Mouse (Mus musculus) embryonic facial prominence, embryonic 15.5 days (tissue): ENCODE measurements around the gene Cald1. TPM values are rescaled to one million over a fixed set of nuclear protein-coding genes. Genes with fewer than 3 reads are reported as not detected.

Experiments used
- ATAC-seq: fragments of 200-750 bp; cut with Nextera tagmentation; 2 replicates; pipeline ENCODE4 v1.8.0; 2017; ENCODE audit warnings: low read depth, moderate TSS enrichment; ENCODE audit not compliant: insufficient number of reproducible peaks, low FRiP score, low TSS enrichment
- H3K27ac ChIP-seq: fragments of 300-500 bp; sonication (generic); replicated peaks from 2 replicates; pipeline ENCODE4 v1.5.1; 2015; ENCODE audit warnings: mild to moderate bottlenecking, inconsistent platforms
- H3K27me3 ChIP-seq: fragments of 300-500 bp; sonication (generic); 2 replicates; pipeline ENCODE4 v1.6.1; 2015; ENCODE audit warnings: inconsistent platforms
- H3K36me3 ChIP-seq: fragments of 300-500 bp; sonication (generic); 2 replicates; pipeline ENCODE4 v1.6.1; 2015; ENCODE audit warnings: mild to moderate bottlenecking, inconsistent platforms
- H3K4me1 ChIP-seq: fragments of 300-500 bp; sonication (generic); 2 replicates; pipeline ENCODE4 v1.6.1; 2015; ENCODE audit warnings: inconsistent platforms
- H3K4me2 ChIP-seq: fragments of 300-500 bp; sonication (generic); replicated peaks from 2 replicates; pipeline ENCODE4 v1.6.1; 2015; ENCODE audit warnings: mild to moderate bottlenecking, inconsistent platforms
- H3K4me3 ChIP-seq: fragments of 300-500 bp; sonication (generic); replicated peaks from 2 replicates; pipeline ENCODE4 v1.5.1; 2015; ENCODE audit warnings: mild to moderate bottlenecking, inconsistent platforms
- H3K9ac ChIP-seq: fragments of 300-500 bp; sonication (generic); 2 replicates; pipeline ENCODE4 v1.6.1; 2015; ENCODE audit warnings: inconsistent platforms
- H3K9me3 ChIP-seq: fragments of 300-500 bp; sonication (generic); replicated peaks from 2 replicates; pipeline ENCODE4 v1.6.1; 2016; ENCODE audit warnings: inconsistent platforms
- WGBS: fragments of 180-500 bp; shearing (Covaris S2); methylation state at CpG from one replicate; pipeline ENCODE4 v1.1.7; 2015; 5-methylcytosine and 5-hydroxymethylcytosine counted together
- polyA plus RNA-seq: library from polyadenylated mRNA; unstranded; fragments of >200 nt; fragmentation: Nextera tagmentation; extraction: Ambion mirVana; gene quantifications from 2 replicates; pipeline ENCODE4 v1.2.1, GENCODE M21; 2015

The Cald1 gene
- polyA plus RNA-seq, 1 experiment from 2014 or later: 306 TPM

- 0 out of 2 replicates have a peak, but pooled peaks cover 8% of the 10 kb centered on the region for H3K9me3 ChIP-seq
- H3K4me3 ChIP-seq: peak overlapping the region; percentile 59
- H3K4me1 ChIP-seq: peaks cover 65% of the 10 kb centered on the region
- H3K27ac ChIP-seq: peak overlapping the region; percentile 92
- peak overlapping the region; percentile 65 for H3K4me2 ChIP-seq
- ATAC-seq: peak; percentile 35
- H3K27me3 ChIP-seq: no peaks in the 10 kb centered on the region
- H3K36me3 ChIP-seq: peaks cover 9% of the 10 kb centered on the region; the same call in 1 of the 2 replicates
- 13% methylated on average over 13 of the region's 13 CpGs for WGBS
- peak overlapping the region; percentile 60; the same call in 1 of the 2 replicates for H3K9ac ChIP-seq
These were observed 110.5 kb downstream of the Cald1 start for GRCm38 (mm10) chr6:34708650-34709265.

- WGBS: under 1% methylated on average over 11 of the region's 11 CpGs
- H3K4me1 ChIP-seq: peaks cover 66% of the 10 kb centered on the region
- H3K27me3 ChIP-seq: no peaks in the 10 kb centered on the region
- peak overlapping the region; percentile 60 for H3K9ac ChIP-seq
- H3K36me3 ChIP-seq: 0 out of 2 replicates have a peak, but pooled peaks cover 7% of the 10 kb centered on the region
- H3K9me3 ChIP-seq: 0 out of 2 replicates have a peak, but pooled peaks cover 6% of the 10 kb centered on the region
- peak overlapping the region; percentile 92 for H3K27ac ChIP-seq
- ATAC-seq: peak; percentile 74
- peak overlapping the region; percentile 65 for H3K4me2 ChIP-seq
- peak overlapping the region; percentile 59 for H3K4me3 ChIP-seq
These were observed 111.0 kb downstream of the Cald1 start for GRCm38 (mm10) chr6:34709289-34709688.

- Histone ChIP-seq H3K4me1 (peaks cover 66% of the 10 kb centered on the region), H3K4me3 (peak overlapping the region; percentile 59), H3K36me3 (no peaks in the 10 kb centered on the region), H3K27ac (peak overlapping the region; percentile 92), H3K27me3 (no peaks in the 10 kb centered on the region), H3K9ac (peak overlapping the region; percentile 60), H3K9me3 (no peaks in the 10 kb centered on the region), H3K4me2 (peak overlapping the region; percentile 65)
- no peak for ATAC-seq
- WGBS: 9% methylated on average over 14 of the region's 14 CpGs
These were observed 111.8 kb downstream of the Cald1 start for GRCm38 (mm10) chr6:34709946-34710682.

GRCm38 (mm10) chr6:34710848-34711247 is 112.5 kb downstream of the Cald1 start:
- 31% methylated on average over 5 of the region's 5 CpGs for WGBS
- H3K9me3 ChIP-seq: no peaks in the 10 kb centered on the region

GRCm38 (mm10) chr6:34711620-34712019 is 113.3 kb downstream of the Cald1 start:
- Histone ChIP-seq H3K4me2 (peak overlapping the region; percentile 65; the same call in 1 of the 2 replicates), H3K27me3 (no peaks in the 10 kb centered on the region), H3K4me1 (peaks cover 66% of the 10 kb centered on the region), H3K9ac (no peak overlapping the region), H3K4me3 (no peak overlapping the region), H3K27ac (no peak overlapping the region), H3K36me3 (no peaks in the 10 kb centered on the region), H3K9me3 (no peaks in the 10 kb centered on the region)
- WGBS: 50% methylated on average over 10 of the region's 10 CpGs
- no peak for ATAC-seq

More at GRCm38 (mm10) chr6:34710848-34711247, 112.5 kb downstream of the Cald1 start:
- peak overlapping the region; percentile 59 for H3K4me3 ChIP-seq
- H3K9ac ChIP-seq: no peak overlapping the region
- no peaks in the 10 kb centered on the region for H3K36me3 ChIP-seq
- H3K27ac ChIP-seq: no peak overlapping the region
- peak overlapping the region; percentile 65 for H3K4me2 ChIP-seq
- no peak for ATAC-seq
- no peaks in the 10 kb centered on the region for H3K27me3 ChIP-seq
- peaks cover 66% of the 10 kb centered on the region for H3K4me1 ChIP-seq

GRCm38 (mm10) chr6:34713169-34713568 is 114.9 kb downstream of the Cald1 start:
- peaks cover 64% of the 10 kb centered on the region for H3K4me1 ChIP-seq
- WGBS: 81% methylated on average over 4 of the region's 4 CpGs

GRCm38 (mm10) chr6:34713777-34714176 is 115.5 kb downstream of the Cald1 start:
- Histone ChIP-seq H3K9me3 (no peaks in the 10 kb centered on the region), H3K27me3 (no peaks in the 10 kb centered on the region), H3K27ac (no peak overlapping the region), H3K4me3 (no peak overlapping the region), H3K9ac (no peak overlapping the region), H3K4me1 (peaks cover 63% of the 10 kb centered on the region), H3K36me3 (no peaks in the 10 kb centered on the region), H3K4me2 (no peak overlapping the region)
- ATAC-seq: no peak
- WGBS: 71% methylated on average over 8 of the region's 8 CpGs

More at GRCm38 (mm10) chr6:34713169-34713568, 114.9 kb downstream of the Cald1 start:
- no peak overlapping the region for H3K9ac ChIP-seq
- no peak overlapping the region for H3K4me3 ChIP-seq
- H3K9me3 ChIP-seq: no peaks in the 10 kb centered on the region
- H3K4me2 ChIP-seq: no peak overlapping the region
- ATAC-seq: no peak
- no peaks in the 10 kb centered on the region for H3K36me3 ChIP-seq
- no peaks in the 10 kb centered on the region for H3K27me3 ChIP-seq
- no peak overlapping the region; the same call in 1 of the 2 replicates for H3K27ac ChIP-seq

GRCm38 (mm10) chr6:34714612-34715011 is 116.3 kb downstream of the Cald1 start:
- H3K9me3 ChIP-seq: no peaks in the 10 kb centered on the region
- H3K4me3 ChIP-seq: no peak overlapping the region
- no peak overlapping the region for H3K9ac ChIP-seq
- H3K36me3 ChIP-seq: no peaks in the 10 kb centered on the region
- no peak for ATAC-seq
- H3K4me1 ChIP-seq: peaks cover 63% of the 10 kb centered on the region
- no peak overlapping the region for H3K4me2 ChIP-seq
- 77% methylated on average over 4 of the region's 4 CpGs for WGBS
- H3K27me3 ChIP-seq: no peaks in the 10 kb centered on the region
- no peak overlapping the region for H3K27ac ChIP-seq

- WGBS: 84% methylated on average over 9 of the region's 9 CpGs
- no peak for ATAC-seq
- Histone ChIP-seq H3K4me2 (no peak overlapping the region), H3K4me3 (no peak overlapping the region), H3K27ac (no peak overlapping the region), H3K9me3 (no peaks in the 10 kb centered on the region), H3K4me1 (peaks cover 52% of the 10 kb centered on the region), H3K9ac (no peak overlapping the region), H3K36me3 (no peaks in the 10 kb centered on the region), H3K27me3 (no peaks in the 10 kb centered on the region)
These were observed 118.0 kb downstream of the Cald1 start for GRCm38 (mm10) chr6:34716206-34716887.

GRCm38 (mm10) chr6:34716888-34717635 is 118.8 kb downstream of the Cald1 start:
- H3K27ac ChIP-seq: no peak overlapping the region; the same call in 1 of the 2 replicates
- 35% methylated on average over 3 of the region's 3 CpGs for WGBS
- no peak overlapping the region for H3K9ac ChIP-seq
- H3K27me3 ChIP-seq: no peaks in the 10 kb centered on the region
- no peaks in the 10 kb centered on the region for H3K9me3 ChIP-seq
- peaks cover 53% of the 10 kb centered on the region for H3K4me1 ChIP-seq
- H3K4me3 ChIP-seq: no peak overlapping the region
- H3K36me3 ChIP-seq: no peaks in the 10 kb centered on the region
- ATAC-seq: peak; percentile 62; the same call in 1 of the 2 replicates
- H3K4me2 ChIP-seq: no peak overlapping the region
